Mouse (Mus musculus): ENCODE results near the gene Trip10. TPM values are rescaled to one million over a fixed set of nuclear protein-coding genes. Genes with fewer than 3 reads are reported as not detected.

The Trip10 gene
- total and polyA plus RNA-seq, 3 experiments = 10.9 to 20.8 TPM; not detected in 1

- H3K4me3 ChIP-seq (ENCODE audit: control insufficient read depth in 1 of 2, insufficient read depth in 1 of 2, low read depth in 2 of 2, low read length in 2 of 2) = no peak overlapping the region
- H3K9me3 ChIP-seq (replicated peaks; ENCODE audit: insufficient read depth, low read length) = no peaks in the 10 kb centered on the region
- no peaks in the 10 kb centered on the region for H3K79me2 ChIP-seq (ENCODE audit: control insufficient read depth, insufficient read depth, low read length, poor library complexity)
- TF ChIP-seq ETS1 (IDR thresholded peaks at IDR 0.05; ENCODE audit: low read depth, low read length) (no peak), ZNF384 (IDR thresholded peaks at IDR 0.05; ENCODE audit: low read depth, low read length) (no peak), NRF1 (IDR thresholded peaks at IDR 0.05; ENCODE audit: insufficient read depth, low read depth, low read length, poor library complexity, severe bottlenecking) (no peak), EP300 (IDR thresholded peaks at IDR 0.05; ENCODE audit: low read depth in 1 of 2, low read length in 2 of 2) (no peak), USF1 (IDR thresholded peaks at IDR 0.05; ENCODE audit: low read depth, low read length) (no peak), MAFK (IDR thresholded peaks at IDR 0.05; ENCODE audit: borderline replicate concordance, low read depth, low read length) (no peak), KAT2A (conservative IDR thresholded peaks at IDR 0.05; ENCODE audit: low read depth, low read length) (no peak), RAD21 (IDR thresholded peaks at IDR 0.05; ENCODE audit: low read depth, low read length) (no peak), USF2 (IDR thresholded peaks at IDR 0.05; ENCODE audit: borderline replicate concordance in 1 of 2, insufficient read depth in 1 of 2, low read depth in 1 of 2, low read length in 2 of 2) (no peak), ZKSCAN1 (IDR thresholded peaks at IDR 0.05; ENCODE audit: low read depth, low read length) (no peak), JUND (IDR thresholded peaks at IDR 0.05; ENCODE audit: low read depth, low read length) (no peak), ELF1 (IDR thresholded peaks at IDR 0.05; ENCODE audit: low read depth, low read length) (no peak), MAZ (IDR thresholded peaks at IDR 0.05; ENCODE audit: low read depth, low read length) (no peak), HCFC1 (IDR thresholded peaks at IDR 0.05; ENCODE audit: low read depth, low read length) (no peak)
- H3K4me1 ChIP-seq (ENCODE audit: control insufficient read depth in 1 of 2, insufficient read depth in 2 of 2, low read length in 2 of 2) = peaks cover 0 to 22% of the 10 kb centered on the region in 2 experiments; a peak in 2 of 4 replicates
- H3K36me3 ChIP-seq (ENCODE audit: control insufficient read depth in 1 of 2, insufficient read depth in 2 of 2, low read length in 2 of 2) = peaks cover 0 to 8% of the 10 kb centered on the region in 2 experiments; a peak in 2 of 4 replicates
- H3K27ac ChIP-seq (ENCODE audit: control insufficient read depth, low read depth, low read length) = no peak overlapping the region
- DNase-seq (ENCODE audit: low read depth, low spot score) = no peak
- no peak overlapping the region for H3K9ac ChIP-seq (ENCODE audit: control insufficient read depth, low read depth, low read length, poor library complexity, severe bottlenecking)
- H3K27me3 ChIP-seq (ENCODE audit: control insufficient read depth in 1 of 2, insufficient read depth in 2 of 2, low read length in 2 of 2) = no peaks in the 10 kb centered on the region
These were observed 41.3 kb upstream of the Trip10 start for GRCm38 (mm10) chr17:57207938-57208337.

- no peaks in the 10 kb centered on the region for H3K9me3 ChIP-seq (replicated peaks; ENCODE audit: insufficient read depth, low read length)
- H3K27me3 ChIP-seq (ENCODE audit: control insufficient read depth in 1 of 2, insufficient read depth in 2 of 2, low read length in 2 of 2) = no peaks in the 10 kb centered on the region
- no peak overlapping the region for H3K27ac ChIP-seq (ENCODE audit: control insufficient read depth, low read depth, low read length)
- peaks cover 0 to 9% of the 10 kb centered on the region in 2 experiments; a peak in 2 of 4 replicates for H3K4me1 ChIP-seq (ENCODE audit: control insufficient read depth in 1 of 2, insufficient read depth in 2 of 2, low read length in 2 of 2)
- no peak overlapping the region for H3K9ac ChIP-seq (ENCODE audit: control insufficient read depth, low read depth, low read length, poor library complexity, severe bottlenecking)
- no peak overlapping the region for H3K4me3 ChIP-seq (ENCODE audit: control insufficient read depth in 1 of 2, insufficient read depth in 1 of 2, low read depth in 2 of 2, low read length in 2 of 2)
- H3K36me3 ChIP-seq (ENCODE audit: control insufficient read depth in 1 of 2, insufficient read depth in 2 of 2, low read length in 2 of 2) = peaks cover 0 to 6% of the 10 kb centered on the region in 2 experiments; a peak in 2 of 4 replicates
- H3K79me2 ChIP-seq (ENCODE audit: control insufficient read depth, insufficient read depth, low read length, poor library complexity) = no peaks in the 10 kb centered on the region
- DNase-seq (ENCODE audit: low read depth, low spot score) = no peak
- TF ChIP-seq HCFC1 (IDR thresholded peaks at IDR 0.05; ENCODE audit: low read depth, low read length) (no peak), E2F4 (IDR thresholded peaks at IDR 0.05; ENCODE audit: borderline replicate concordance, low read depth, low read length) (no peak), SMC3 (IDR thresholded peaks at IDR 0.05; ENCODE audit: low read depth, low read length) (peak; percentile 66), KAT2A (conservative IDR thresholded peaks at IDR 0.05; ENCODE audit: low read depth, low read length) (no peak), BHLHE40 (IDR thresholded peaks at IDR 0.05; ENCODE audit: borderline replicate concordance, low read depth, low read length) (no peak), USF1 (IDR thresholded peaks at IDR 0.05; ENCODE audit: low read depth, low read length) (no peak), POLR2AphosphoS2 (IDR thresholded peaks at IDR 0.05; ENCODE audit: low read length) (no peak), USF2 (IDR thresholded peaks at IDR 0.05; ENCODE audit: borderline replicate concordance in 1 of 2, insufficient read depth in 1 of 2, low read depth in 1 of 2, low read length in 2 of 2) (no peak), TCF12 (IDR thresholded peaks at IDR 0.05; ENCODE audit: low read depth, low read length) (no peak), ZKSCAN1 (IDR thresholded peaks at IDR 0.05; ENCODE audit: low read depth, low read length) (no peak), NRF1 (IDR thresholded peaks at IDR 0.05; ENCODE audit: insufficient read depth, low read depth, low read length, poor library complexity, severe bottlenecking) (no peak), ZNF384 (IDR thresholded peaks at IDR 0.05; ENCODE audit: low read depth, low read length) (no peak), MAX (IDR thresholded peaks at IDR 0.05; ENCODE audit: low read length) (no peak), ELF1 (IDR thresholded peaks at IDR 0.05; ENCODE audit: low read depth, low read length) (no peak), RAD21 (IDR thresholded peaks at IDR 0.05; ENCODE audit: low read depth, low read length) (peak; percentile 52), MEF2A (IDR thresholded peaks at IDR 0.05; ENCODE audit: extremely low read depth, insufficient replicate concordance, low read depth, low read length, poor library complexity, severe bottlenecking) (no peak), POLR2AphosphoS5 (IDR thresholded peaks at IDR 0.05; ENCODE audit: borderline replicate concordance, low read depth, low read length) (no peak), ZC3H11A (IDR thresholded peaks at IDR 0.05; ENCODE audit: low read depth, low read length) (peak; percentile 46), EP300 (IDR thresholded peaks at IDR 0.05; ENCODE audit: low read depth in 1 of 2, low read length in 2 of 2) (no peak), CHD2 (IDR thresholded peaks at IDR 0.05; ENCODE audit: low read length) (no peak), UBTF (IDR thresholded peaks at IDR 0.05; ENCODE audit: borderline replicate concordance, insufficient read depth, low read depth, low read length) (no peak), MXI1 (IDR thresholded peaks at IDR 0.05; ENCODE audit: low read depth, low read length) (no peak), MYB (IDR thresholded peaks at IDR 0.05; ENCODE audit: low read depth, low read length) (no peak), JUND (IDR thresholded peaks at IDR 0.05; ENCODE audit: low read depth, low read length) (no peak), ZMIZ1 (IDR thresholded peaks at IDR 0.05; ENCODE audit: low read depth, low read length) (no peak)
These were observed 39.9 kb upstream of the Trip10 start for GRCm38 (mm10) chr17:57209330-57209729.

All from MEL (cell line).